Mouse (Mus musculus) embryonic facial prominence, embryonic 14.5 days (tissue): Measurements from ENCODE around the gene Ppp1r9b. TPM values are rescaled to one million over a fixed set of nuclear protein-coding genes. Genes with fewer than 3 reads are reported as not detected.

Experiments used
- ATAC-seq: fragments of 200-750 bp; cut with Nextera tagmentation; 2 replicates; pipeline ENCODE4 v1.8.0; 2017; ENCODE audit warnings: low read depth, moderate number of reproducible peaks, moderate TSS enrichment
- DNase-seq: peaks from one replicate; pipeline ENCODE4 v3.0.0-alpha.2; 2015; ENCODE audit warnings: low spot score
- H3K27ac ChIP-seq: fragments of 300-500 bp; sonication (generic); replicated peaks from 2 replicates; pipeline ENCODE4 v1.5.1; 2014; ENCODE audit warnings: low read depth, mild to moderate bottlenecking, low read length, moderate library complexity
- H3K27me3 ChIP-seq: fragments of 300-500 bp; sonication (generic); replicated peaks from 2 replicates; pipeline ENCODE4 v1.6.1; 2014; ENCODE audit warnings: low read length; ENCODE audit not compliant: control insufficient read depth, insufficient read depth
- H3K36me3 ChIP-seq: fragments of 300-500 bp; sonication (generic); 2 replicates; pipeline ENCODE4 v1.6.1; 2014; ENCODE audit warnings: low read length, mixed read lengths; ENCODE audit not compliant: control insufficient read depth, insufficient read depth
- H3K4me1 ChIP-seq: fragments of 300-500 bp; sonication (generic); 2 replicates; pipeline ENCODE4 v1.6.1; 2014; ENCODE audit warnings: antibody characterized with exemption, low read length; ENCODE audit not compliant: control insufficient read depth, insufficient read depth
- H3K4me2 ChIP-seq: fragments of 300-500 bp; sonication (generic); 2 replicates; pipeline ENCODE4 v1.6.1; 2014; ENCODE audit warnings: low read depth, mild to moderate bottlenecking, low read length, moderate library complexity, mixed read lengths
- H3K4me3 ChIP-seq: fragments of 300-500 bp; sonication (generic); 2 replicates; pipeline ENCODE4 v1.5.1; 2014; ENCODE audit warnings: low read depth, mild to moderate bottlenecking, low read length
- H3K9ac ChIP-seq: fragments of 300-500 bp; sonication (generic); 2 replicates; pipeline ENCODE4 v1.6.1; 2014; ENCODE audit warnings: low read depth, mild to moderate bottlenecking, low read length, moderate library complexity, mixed read lengths
- H3K9me3 ChIP-seq: fragments of 300-500 bp; sonication (generic); 2 replicates; pipeline ENCODE4 v1.6.1; 2016; ENCODE audit warnings: low read length; ENCODE audit not compliant: control insufficient read depth
- WGBS: fragments of 180-500 bp; shearing (Covaris S2); extraction: QIAGEN DNeasy Blood & Tissue Kit; methylation state at CpG from one replicate; pipeline ENCODE4 v1.1.7; 2014; 5-methylcytosine and 5-hydroxymethylcytosine counted together
- polyA plus RNA-seq: library from polyadenylated mRNA; unstranded; fragments of >200 nt; fragmentation: Nextera tagmentation; extraction: Ambion mirVana; gene quantifications from 2 replicates; pipeline ENCODE4 v1.2.1, GENCODE M21; 2014

The Ppp1r9b gene
- polyA plus RNA-seq, 1 experiment from 2014 or later, result 16.0 TPM

GRCm38 (mm10) chr11:95012075-95012474, 21.2 kb downstream of the Ppp1r9b start:
- WGBS, result 61% methylated on average over 3 of the region's 3 CpGs
- H3K27me3 ChIP-seq, result no peaks in the 10 kb centered on the region
- ATAC-seq (no peak), DNase-seq (no peak)
- peak overlapping the region; percentile 69 for H3K4me2 ChIP-seq
- H3K4me1 ChIP-seq, result peaks cover 34% of the 10 kb centered on the region
- H3K36me3 ChIP-seq, result peaks cover 14% of the 10 kb centered on the region; the same call in 1 of the 2 replicates
- H3K27ac ChIP-seq, result no peak overlapping the region
- no peaks in the 10 kb centered on the region for H3K9me3 ChIP-seq
- peak overlapping the region; percentile 81 for H3K4me3 ChIP-seq
- peak overlapping the region; percentile 85; the same call in 1 of the 2 replicates for H3K9ac ChIP-seq

DNA sequence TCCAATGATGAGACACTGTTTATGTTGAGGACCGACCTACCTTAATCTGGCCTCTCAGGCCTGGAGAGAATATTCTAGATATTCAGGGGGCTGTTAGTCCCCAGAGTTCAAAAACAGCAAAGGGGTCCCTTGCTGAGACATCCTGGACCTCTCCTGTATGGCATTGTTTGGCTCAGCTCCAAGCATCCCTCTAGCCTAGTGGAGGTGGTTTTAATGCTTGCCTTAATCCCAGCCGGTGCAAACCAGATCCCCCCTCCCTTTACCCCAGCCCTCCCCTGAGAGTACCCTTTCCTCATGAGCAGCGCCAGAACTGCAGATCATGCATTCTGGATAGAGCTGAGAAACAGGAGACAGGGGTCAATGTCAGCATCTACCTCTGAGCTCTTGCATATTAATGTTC, 21.7 kb downstream of the Ppp1r9b start:
- WGBS, result 26% methylated on average over 3 of the region's 3 CpGs
- Histone ChIP-seq H3K4me3 (no peak overlapping the region), H3K9ac (peak overlapping the region; percentile 85; the same call in 1 of the 2 replicates), H3K4me2 (peak overlapping the region; percentile 69), H3K27me3 (no peaks in the 10 kb centered on the region), H3K27ac (no peak overlapping the region), H3K9me3 (no peaks in the 10 kb centered on the region), H3K36me3 (peaks cover 18% of the 10 kb centered on the region; the same call in 1 of the 2 replicates), H3K4me1 (peaks cover 30% of the 10 kb centered on the region)
- ATAC-seq (no peak), DNase-seq (no peak)

- WGBS, result 64% methylated on average over 3 of the region's 3 CpGs
- Histone ChIP-seq H3K4me1 (peaks cover 17% of the 10 kb centered on the region), H3K27me3 (no peaks in the 10 kb centered on the region), H3K36me3 (peaks cover 38% of the 10 kb centered on the region), H3K4me2 (no peak overlapping the region), H3K4me3 (no peak overlapping the region), H3K27ac (no peak overlapping the region), H3K9me3 (no peaks in the 10 kb centered on the region), H3K9ac (no peak overlapping the region)
- DNase-seq (no peak), ATAC-seq (no peak)
Observed at GRCm38 (mm10) chr11:95015484-95015883, 24.6 kb downstream of the Ppp1r9b start.

DNA sequence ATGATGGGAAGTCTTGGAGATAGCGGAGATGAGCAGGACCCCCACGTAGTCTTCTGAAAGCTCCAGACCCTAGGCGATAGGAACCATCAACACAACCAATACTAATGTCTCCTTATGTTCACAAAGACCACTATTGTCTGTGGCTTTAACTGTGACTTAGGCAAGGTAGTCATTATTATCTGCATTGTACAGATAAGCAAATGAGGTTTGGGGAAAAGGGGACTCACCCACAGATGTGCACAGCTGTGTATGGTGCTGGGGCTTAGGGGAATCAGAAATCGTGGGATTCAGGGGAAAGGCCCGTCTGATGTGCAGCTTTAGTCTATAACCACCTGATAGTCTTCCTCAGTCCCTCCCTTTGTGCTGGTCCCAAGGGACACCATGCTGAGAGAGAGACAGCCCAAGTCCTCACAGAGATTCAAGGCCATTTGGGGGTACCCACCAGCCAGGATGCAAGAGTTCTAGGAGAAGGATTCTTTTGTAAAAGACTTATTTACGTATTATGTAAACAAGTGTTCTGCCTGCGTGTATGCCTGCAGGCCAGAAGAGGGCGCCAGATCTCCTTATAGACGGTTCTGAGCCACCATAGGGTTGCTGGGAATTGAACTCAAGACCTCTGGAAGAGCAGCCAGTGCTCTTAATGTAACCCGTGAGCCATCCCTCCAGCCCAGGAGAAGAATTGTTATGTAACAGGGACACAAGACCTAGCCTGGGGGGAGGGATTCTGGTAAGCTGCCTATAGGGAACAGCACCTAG, 31.6 kb downstream of the Ppp1r9b start:
- Histone ChIP-seq H3K36me3 (peaks cover 77% of the 10 kb centered on the region), H3K4me2 (no peak overlapping the region), H3K27ac (no peak overlapping the region), H3K4me1 (no peaks in the 10 kb centered on the region), H3K9me3 (no peaks in the 10 kb centered on the region), H3K9ac (no peak overlapping the region), H3K27me3 (no peaks in the 10 kb centered on the region), H3K4me3 (no peak overlapping the region)
- DNase-seq, result no peak
- WGBS, result 79% methylated on average over 10 of the region's 10 CpGs
- ATAC-seq, result no peak

DNA sequence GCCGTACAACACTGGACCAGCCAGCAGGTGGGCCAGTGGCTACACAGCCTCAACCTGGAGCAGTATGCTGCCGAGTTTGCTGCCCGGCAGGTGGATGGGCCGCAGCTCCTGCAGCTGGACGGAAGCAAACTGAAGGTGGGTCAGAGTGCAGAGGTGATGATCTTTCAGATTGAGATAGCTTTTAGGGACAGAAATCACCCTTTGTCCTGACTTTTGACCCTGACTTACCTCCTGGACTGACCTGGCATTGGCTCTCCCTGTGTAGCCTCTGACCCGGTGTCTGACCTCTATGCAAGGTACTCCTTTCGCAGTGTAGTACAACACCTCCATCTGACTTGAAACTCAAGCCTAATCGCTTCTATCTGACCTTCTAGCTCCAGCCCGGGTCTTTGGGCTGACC, 32.6 kb downstream of the Ppp1r9b start:
- DNase-seq (no peak), ATAC-seq (no peak)
- H3K27me3 ChIP-seq, result no peaks in the 10 kb centered on the region
- 95% methylated on average over 9 of the region's 9 CpGs for WGBS
- H3K4me3 ChIP-seq, result no peak overlapping the region
- no peaks in the 10 kb centered on the region for H3K9me3 ChIP-seq
- no peak overlapping the region for H3K4me2 ChIP-seq
- no peaks in the 10 kb centered on the region for H3K4me1 ChIP-seq
- H3K27ac ChIP-seq, result no peak overlapping the region
- no peak overlapping the region for H3K9ac ChIP-seq
- H3K36me3 ChIP-seq, result peaks cover 76% of the 10 kb centered on the region

- 72% methylated on average over 29 of the region's 29 CpGs for WGBS
- no peak overlapping the region for H3K9ac ChIP-seq
- H3K4me2 ChIP-seq, result no peak overlapping the region
- no peaks in the 10 kb centered on the region for H3K9me3 ChIP-seq
- ATAC-seq (peak; percentile 19; the same call in 1 of the 2 replicates), DNase-seq (peak; percentile 68)
- no peaks in the 10 kb centered on the region for H3K4me1 ChIP-seq
- peaks cover 68% of the 10 kb centered on the region for H3K36me3 ChIP-seq
- no peak overlapping the region for H3K4me3 ChIP-seq
- H3K27ac ChIP-seq, result no peak overlapping the region
- H3K27me3 ChIP-seq, result no peaks in the 10 kb centered on the region
Observed at GRCm38 (mm10) chr11:95024439-95025184, 33.8 kb downstream of the Ppp1r9b start.

DNA sequence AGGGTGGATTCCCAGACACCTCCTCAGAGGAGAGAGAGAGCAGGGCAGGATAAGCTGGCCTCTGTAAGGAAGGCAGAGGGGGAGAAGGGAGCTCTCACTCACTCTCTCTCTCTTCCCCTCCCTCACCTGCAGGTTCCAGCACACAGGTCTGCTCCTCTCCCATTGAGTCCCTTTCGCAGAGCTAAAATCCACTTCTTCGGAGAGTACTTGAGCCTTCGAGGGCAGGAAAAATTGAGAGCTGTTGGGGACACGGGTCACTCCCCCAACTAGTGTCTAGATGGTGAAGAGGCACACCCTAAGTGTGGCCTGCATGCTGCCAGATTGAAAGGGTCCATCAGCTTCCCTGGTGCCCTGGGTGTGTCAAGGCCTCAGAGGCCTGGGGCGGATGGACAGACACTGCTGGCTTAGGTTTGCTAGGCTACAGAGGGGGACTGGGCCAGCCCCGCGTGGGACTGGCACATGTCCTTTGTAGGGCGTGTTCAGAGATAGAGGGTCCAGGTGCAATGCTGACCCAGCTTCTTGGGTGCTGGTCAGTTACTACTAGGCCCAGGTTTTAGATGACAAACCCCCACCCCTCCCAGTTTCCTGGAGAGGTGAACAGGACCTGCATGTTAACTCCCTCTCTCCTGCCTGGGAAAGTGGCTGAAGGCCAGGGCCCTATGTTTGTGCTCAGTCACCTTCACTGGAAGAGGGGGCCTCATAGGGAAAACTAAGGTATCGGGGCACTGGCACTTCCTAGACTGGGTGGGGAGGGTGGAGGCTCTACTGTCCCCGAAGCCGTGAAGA, 34.6 kb downstream of the Ppp1r9b start:
- DNase-seq (no peak), ATAC-seq (no peak)
- peaks cover 64% of the 10 kb centered on the region for H3K36me3 ChIP-seq
- H3K27me3 ChIP-seq, result no peaks in the 10 kb centered on the region
- no peak overlapping the region for H3K27ac ChIP-seq
- WGBS, result 91% methylated on average over 11 of the region's 11 CpGs
- H3K9me3 ChIP-seq, result no peaks in the 10 kb centered on the region
- H3K4me1 ChIP-seq, result no peaks in the 10 kb centered on the region
- H3K9ac ChIP-seq, result no peak overlapping the region
- H3K4me2 ChIP-seq, result no peak overlapping the region
- H3K4me3 ChIP-seq, result no peak overlapping the region

DNA sequence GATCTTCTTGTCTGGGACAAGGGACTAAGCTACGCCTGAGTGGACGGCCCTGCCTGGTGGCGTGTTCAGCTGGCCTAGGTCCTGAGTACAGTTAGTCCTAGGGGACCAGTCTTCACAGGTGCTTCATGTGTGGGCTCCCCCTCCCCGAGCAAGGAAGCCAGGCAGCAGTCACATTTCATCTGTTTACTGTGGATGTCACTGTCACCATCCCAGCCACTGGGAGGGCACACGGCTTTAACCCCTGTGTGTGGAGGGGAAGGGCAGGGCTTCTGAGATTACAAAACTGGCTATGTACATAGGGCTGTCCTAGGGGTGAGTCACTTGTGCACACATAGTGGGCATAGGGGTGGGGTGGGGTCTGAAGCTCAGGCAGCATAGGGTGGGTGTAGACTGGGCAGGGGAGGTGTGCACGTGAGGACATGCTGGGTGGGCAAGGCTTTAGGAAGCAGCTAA, 35.3 kb downstream of the Ppp1r9b start:
- H3K27me3 ChIP-seq, result no peaks in the 10 kb centered on the region
- no peaks in the 10 kb centered on the region for H3K9me3 ChIP-seq
- peaks cover 62% of the 10 kb centered on the region for H3K36me3 ChIP-seq
- 74% methylated on average over 6 of the region's 6 CpGs for WGBS
- H3K27ac ChIP-seq, result no peak overlapping the region
- no peak for DNase-seq
- no peak overlapping the region for H3K4me2 ChIP-seq
- no peak overlapping the region for H3K9ac ChIP-seq
- no peaks in the 10 kb centered on the region for H3K4me1 ChIP-seq
- no peak overlapping the region for H3K4me3 ChIP-seq
- ATAC-seq, result no peak
